Mouse (Mus musculus) forebrain, embryonic 16.5 days (tissue): Measurements from ENCODE around the gene Nup62. TPM values are rescaled to one million over a fixed set of nuclear protein-coding genes. Genes with fewer than 3 reads are reported as not detected.
A peak's percentile ranks its signal among the peaks of the same experiment; 100 is the strongest.

Source experiments
- ATAC-seq: fragments of 200-750 bp; cut with Nextera tagmentation; 2 replicates; pipeline ENCODE4 v1.8.0; 2017; ENCODE audit warnings: mild to moderate bottlenecking, moderate library complexity
- H3K27ac ChIP-seq: fragments of 300-500 bp; sonication (generic); 2 replicates; pipeline ENCODE4 v1.5.1; 2014; ENCODE audit warnings: low read length, control low read depth
- H3K27me3 ChIP-seq: fragments of 300-500 bp; sonication (generic); replicated peaks from 2 replicates; pipeline ENCODE4 v1.6.1; 2014; ENCODE audit warnings: low read length; ENCODE audit not compliant: control insufficient read depth, insufficient read depth
- H3K36me3 ChIP-seq: fragments of 300-500 bp; sonication (generic); 2 replicates; pipeline ENCODE4 v1.6.1; 2014; ENCODE audit not compliant: control insufficient read depth, insufficient read depth
- H3K4me1 ChIP-seq: fragments of 300-500 bp; sonication (generic); replicated peaks from 2 replicates; pipeline ENCODE4 v1.6.1; 2014; ENCODE audit warnings: low read length; ENCODE audit not compliant: control insufficient read depth, insufficient read depth
- H3K4me2 ChIP-seq: fragments of 300-500 bp; sonication (generic); 2 replicates; pipeline ENCODE4 v1.6.1; 2014; ENCODE audit warnings: mild to moderate bottlenecking, low read length, control low read depth
- H3K4me3 ChIP-seq: fragments of 300-500 bp; sonication (generic); replicated peaks from 2 replicates; pipeline ENCODE4 v1.5.1; 2014; ENCODE audit warnings: mild to moderate bottlenecking, low read length, control low read depth
- H3K9ac ChIP-seq: fragments of 300-500 bp; sonication (generic); replicated peaks from 2 replicates; pipeline ENCODE4 v1.6.1; 2014; ENCODE audit warnings: low read depth, low read length, control low read depth
- H3K9me3 ChIP-seq: fragments of 300-500 bp; sonication (generic); 2 replicates; pipeline ENCODE4 v1.6.1; 2016; ENCODE audit warnings: low read length; ENCODE audit not compliant: control insufficient read depth
- WGBS: fragments of 180-500 bp; shearing (Covaris S2); extraction: QIAGEN DNeasy Blood & Tissue Kit; methylation state at CpG from one replicate; pipeline ENCODE4 v1.1.7; 2014; 5-methylcytosine and 5-hydroxymethylcytosine counted together
- polyA plus RNA-seq: library from polyadenylated mRNA; unstranded; fragments of >200 nt; fragmentation: Nextera tagmentation; extraction: Ambion mirVana; gene quantifications from 2 replicates; pipeline ENCODE4 v1.2.1, GENCODE M21; 2015

Gene Nup62
- polyA plus RNA-seq, 1 experiment from 2014 or later, result 56.1 TPM

DNA sequence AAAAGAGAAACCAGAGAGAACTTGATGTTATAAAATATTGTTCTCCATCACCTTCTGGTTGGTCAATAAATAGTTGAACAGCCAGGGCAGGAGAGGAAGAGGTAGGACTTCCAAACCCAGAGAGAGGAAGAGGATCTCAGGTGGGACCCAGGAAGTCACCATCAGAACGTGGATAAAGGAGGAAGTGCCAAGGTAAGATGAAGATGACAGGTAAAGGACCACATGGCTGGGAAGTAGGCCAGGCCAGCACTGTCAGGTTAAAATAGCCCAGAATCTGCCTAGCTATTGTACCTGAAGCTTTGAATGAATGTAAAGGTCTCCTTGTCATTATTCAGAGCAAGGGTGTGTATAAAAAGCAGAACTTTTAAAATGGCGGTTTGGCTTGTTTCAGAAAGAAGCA lies 7.0 kb upstream of the Nup62 start:
- no peak overlapping the region for H3K27ac ChIP-seq
- H3K9me3 ChIP-seq, result no peaks in the 10 kb centered on the region
- ATAC-seq, result no peak
- no peaks in the 10 kb centered on the region for H3K4me1 ChIP-seq
- WGBS, result 83% methylated on average over 2 of the region's 2 CpGs
- H3K36me3 ChIP-seq, result no peaks in the 10 kb centered on the region
- H3K27me3 ChIP-seq, result no peaks in the 10 kb centered on the region; the same call in 1 of the 2 replicates
- no peak overlapping the region for H3K4me3 ChIP-seq
- no peak overlapping the region for H3K9ac ChIP-seq
- no peak overlapping the region for H3K4me2 ChIP-seq

DNA sequence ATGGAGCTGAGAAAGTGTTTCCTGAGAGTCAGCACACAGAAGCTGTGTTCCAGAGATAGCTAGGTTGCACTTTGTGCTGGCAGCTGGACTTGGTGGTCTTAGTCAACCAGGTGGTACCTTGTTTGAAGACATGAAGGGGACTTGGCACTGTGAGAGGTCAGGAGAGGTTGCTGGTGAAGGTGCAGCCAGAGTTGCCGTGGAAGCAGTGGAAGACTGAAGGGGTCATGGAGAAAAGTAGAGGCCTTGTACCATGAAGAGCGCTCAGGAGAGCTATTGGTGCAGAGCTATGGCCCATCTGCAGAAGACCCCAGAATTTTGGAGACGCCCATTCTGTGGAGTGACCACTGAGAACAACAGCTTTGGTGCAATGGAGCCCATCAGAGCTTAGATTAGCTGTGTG lies 6.4 kb upstream of the Nup62 start:
- Histone ChIP-seq H3K4me1 (no peaks in the 10 kb centered on the region), H3K4me2 (no peak overlapping the region), H3K27me3 (no peaks in the 10 kb centered on the region; the same call in 1 of the 2 replicates), H3K27ac (no peak overlapping the region), H3K9me3 (no peaks in the 10 kb centered on the region), H3K4me3 (no peak overlapping the region), H3K9ac (no peak overlapping the region), H3K36me3 (no peaks in the 10 kb centered on the region)
- no peak for ATAC-seq
- 96% methylated on average over 3 of the region's 3 CpGs for WGBS

DNA sequence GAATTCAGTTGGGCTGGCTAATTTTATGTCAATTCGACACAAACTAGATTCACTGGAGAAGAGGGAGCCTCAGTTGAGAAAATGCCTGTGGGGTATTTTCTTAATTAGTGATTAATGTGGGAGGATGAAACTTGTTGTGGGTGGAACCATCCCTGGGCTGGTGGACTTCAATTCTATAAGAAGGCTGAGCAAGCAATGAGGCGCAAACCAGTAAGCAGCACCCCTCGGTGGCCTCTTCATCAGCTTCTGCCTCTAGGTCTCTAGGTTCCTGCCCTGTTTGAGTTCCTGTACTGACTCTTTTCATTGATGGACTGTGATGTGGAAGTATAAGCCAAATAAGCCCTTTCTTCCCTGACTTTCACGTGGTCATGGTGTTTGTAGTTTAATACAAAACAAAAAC lies 5.5 kb upstream of the Nup62 start:
- no peak overlapping the region for H3K27ac ChIP-seq
- no peak overlapping the region for H3K9ac ChIP-seq
- H3K9me3 ChIP-seq, result no peaks in the 10 kb centered on the region
- peaks cover 6% of the 10 kb centered on the region for H3K4me1 ChIP-seq
- no peak for ATAC-seq
- H3K27me3 ChIP-seq, result no peaks in the 10 kb centered on the region
- H3K4me3 ChIP-seq, result no peak overlapping the region
- H3K4me2 ChIP-seq, result no peak overlapping the region
- WGBS, result 72% methylated on average over 4 of the region's 4 CpGs
- no peaks in the 10 kb centered on the region for H3K36me3 ChIP-seq

DNA sequence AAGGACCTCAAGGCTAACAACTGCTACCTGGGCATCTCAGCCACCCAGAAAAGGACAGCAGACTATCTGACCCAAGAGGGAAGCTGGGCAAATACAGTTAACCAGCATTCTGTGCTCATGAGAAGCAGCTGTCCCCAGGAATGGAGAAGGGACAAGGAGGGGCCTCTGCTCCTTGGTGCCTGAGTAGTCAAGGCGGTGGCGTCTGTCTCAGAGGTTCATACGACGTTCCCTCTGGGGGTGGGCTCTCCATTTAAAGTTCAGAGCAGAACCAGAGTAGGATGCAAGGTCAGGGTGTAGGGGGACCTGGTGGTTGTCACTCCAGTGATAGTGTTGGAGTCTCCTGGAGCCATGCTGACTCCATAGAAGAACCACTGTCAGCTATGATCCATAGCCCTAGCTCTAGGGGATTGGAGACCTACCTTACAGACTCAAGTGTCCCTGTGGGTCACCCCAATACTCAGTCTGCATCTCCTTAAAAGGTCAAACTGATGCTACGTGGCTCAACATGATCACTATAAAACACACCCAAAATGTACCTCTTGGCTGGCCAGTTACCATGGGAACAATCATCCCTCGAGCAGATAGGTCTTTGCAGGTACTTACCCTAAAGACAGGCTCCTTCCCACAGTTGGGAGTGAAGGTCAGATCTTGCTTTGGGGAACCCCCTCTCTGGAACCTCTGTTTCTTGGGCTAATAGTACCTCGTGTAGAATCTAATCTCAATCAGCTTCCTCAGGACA lies 4.9 kb upstream of the Nup62 start:
- Histone ChIP-seq H3K9me3 (no peaks in the 10 kb centered on the region), H3K27ac (no peak overlapping the region), H3K27me3 (no peaks in the 10 kb centered on the region), H3K9ac (no peak overlapping the region), H3K4me1 (peaks cover 7% of the 10 kb centered on the region), H3K36me3 (no peaks in the 10 kb centered on the region), H3K4me3 (no peak overlapping the region), H3K4me2 (no peak overlapping the region)
- 91% methylated on average over 7 of the region's 7 CpGs for WGBS
- ATAC-seq, result no peak

DNA sequence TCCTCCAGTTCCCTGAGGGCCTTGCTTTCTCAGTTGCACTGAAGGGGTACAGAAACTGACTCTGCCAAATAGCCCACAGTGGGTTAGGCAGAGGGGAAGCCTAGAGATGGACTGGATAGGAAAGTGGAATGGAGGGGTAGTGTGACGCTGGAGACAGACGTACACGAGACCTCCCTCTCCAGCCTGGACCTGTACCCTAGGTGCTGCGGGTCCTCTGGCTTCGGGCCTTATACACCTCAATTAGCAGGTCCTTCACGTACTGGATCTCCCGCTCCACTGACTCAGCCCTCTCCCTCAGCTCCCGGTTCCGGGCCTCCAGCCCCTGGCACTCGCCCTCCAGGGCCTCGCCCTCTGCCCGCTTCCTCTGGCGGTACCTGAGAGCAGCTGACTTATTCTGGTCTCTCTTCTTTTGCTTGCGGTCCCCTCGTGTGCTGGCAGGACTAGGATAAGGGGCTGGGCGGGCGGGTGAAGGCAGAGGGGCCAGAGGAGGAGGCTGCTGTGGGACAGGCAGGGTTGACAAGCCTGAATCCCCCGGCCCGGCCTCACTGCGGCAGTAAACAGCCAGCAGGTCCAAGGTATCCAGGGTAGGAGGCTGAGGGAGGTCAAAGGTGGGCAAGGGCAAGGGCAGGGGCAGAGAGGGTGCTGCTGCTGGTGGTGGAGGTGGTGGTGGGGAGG lies 3.1 kb upstream of the Nup62 start:
- WGBS, result 92% methylated on average over 20 of the region's 20 CpGs

DNA sequence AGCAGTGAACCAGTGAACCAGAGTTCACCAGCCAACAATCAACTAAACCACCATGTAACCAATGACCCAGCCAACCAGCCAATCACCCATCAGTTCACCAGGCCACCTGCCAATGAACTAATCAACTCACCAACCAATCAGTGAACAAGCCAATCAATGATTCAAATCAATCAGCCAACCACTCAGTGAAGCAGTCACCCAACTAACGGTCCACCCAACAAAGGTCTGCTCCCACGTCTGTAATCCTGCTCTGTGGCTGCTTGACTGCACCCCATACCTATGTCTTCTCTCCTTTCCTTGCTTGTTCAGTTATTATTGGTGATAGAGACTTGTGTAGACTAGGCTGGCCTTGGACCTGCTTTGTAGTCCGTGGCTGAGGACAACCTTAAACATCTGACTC lies 1.9 kb upstream of the Nup62 start:
- H3K4me1 ChIP-seq, result peaks cover 28% of the 10 kb centered on the region
- H3K36me3 ChIP-seq, result no peaks in the 10 kb centered on the region
- H3K27me3 ChIP-seq, result no peaks in the 10 kb centered on the region
- WGBS, result 87% methylated on average over 3 of the region's 3 CpGs
- H3K27ac ChIP-seq, result no peak overlapping the region
- H3K9me3 ChIP-seq, result no peaks in the 10 kb centered on the region
- no peak for ATAC-seq
- H3K4me2 ChIP-seq, result no peak overlapping the region
- no peak overlapping the region for H3K4me3 ChIP-seq
- H3K9ac ChIP-seq, result no peak overlapping the region

More for the DNA sequence above, 3.1 kb upstream of the Nup62 start:
- Histone ChIP-seq H3K4me1 (peaks cover 16% of the 10 kb centered on the region), H3K4me3 (no peak overlapping the region), H3K4me2 (no peak overlapping the region), H3K9me3 (no peaks in the 10 kb centered on the region), H3K9ac (no peak overlapping the region), H3K27ac (no peak overlapping the region), H3K27me3 (no peaks in the 10 kb centered on the region), H3K36me3 (no peaks in the 10 kb centered on the region)
- no peak for ATAC-seq

DNA sequence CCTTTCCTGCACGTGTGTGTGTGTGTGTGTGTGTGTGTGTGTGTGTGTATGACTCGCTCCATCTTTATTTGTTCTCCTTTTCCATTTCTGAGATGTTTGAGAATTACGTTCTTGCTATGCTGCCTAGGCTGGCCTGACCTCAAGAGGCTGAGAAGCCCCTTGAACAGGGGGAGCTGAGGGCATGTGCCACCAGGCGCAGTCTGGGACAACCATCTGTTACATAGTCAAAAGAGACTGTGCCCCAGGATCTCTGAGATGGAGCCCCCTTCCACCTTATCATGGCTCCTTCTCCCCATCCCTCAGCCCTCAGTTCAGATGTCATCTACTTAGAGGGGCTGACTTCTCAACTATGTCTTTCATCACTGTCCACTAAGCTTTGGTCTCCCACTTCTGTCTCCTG lies 1.5 kb upstream of the Nup62 start:
- Histone ChIP-seq H3K36me3 (no peaks in the 10 kb centered on the region), H3K4me1 (peaks cover 33% of the 10 kb centered on the region), H3K9me3 (no peaks in the 10 kb centered on the region), H3K9ac (no peak overlapping the region), H3K4me2 (no peak overlapping the region), H3K27ac (no peak overlapping the region), H3K27me3 (no peaks in the 10 kb centered on the region), H3K4me3 (no peak overlapping the region)
- 86% methylated on average over 4 of the region's 4 CpGs for whole genome bisulfite sequencing
- no peak for ATAC-seq

DNA sequence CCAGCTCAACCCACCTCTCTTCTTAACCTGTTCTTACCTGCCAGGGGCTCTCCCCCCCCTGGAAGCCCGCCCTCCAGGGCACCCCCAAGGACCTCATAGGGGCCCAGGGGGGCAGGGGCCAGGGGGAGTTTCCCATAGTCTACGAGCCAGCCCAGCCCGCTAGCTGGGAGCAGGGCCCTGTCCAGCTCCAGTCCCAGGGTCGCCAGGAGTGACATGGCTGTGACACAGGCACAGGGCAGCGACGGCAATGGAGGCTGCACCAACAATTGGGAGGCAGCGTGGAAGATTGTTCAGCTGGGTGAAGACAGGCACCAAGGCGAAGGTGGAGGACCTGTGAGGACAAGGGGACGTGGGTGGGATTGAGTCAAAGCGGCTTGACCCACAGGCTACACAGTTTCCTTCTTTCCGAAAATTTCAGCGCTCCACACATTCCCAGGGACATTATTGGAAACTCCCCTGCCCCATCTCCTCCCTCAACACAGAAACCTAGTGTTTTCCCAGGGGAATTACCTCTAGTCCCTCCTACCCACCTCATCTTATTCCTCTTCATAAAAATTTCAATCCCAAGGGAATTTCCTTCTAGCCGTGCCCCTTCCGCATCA lies 835 bp upstream of the Nup62 start:
- peak overlapping the region; percentile 22 for H3K9ac ChIP-seq

DNA sequence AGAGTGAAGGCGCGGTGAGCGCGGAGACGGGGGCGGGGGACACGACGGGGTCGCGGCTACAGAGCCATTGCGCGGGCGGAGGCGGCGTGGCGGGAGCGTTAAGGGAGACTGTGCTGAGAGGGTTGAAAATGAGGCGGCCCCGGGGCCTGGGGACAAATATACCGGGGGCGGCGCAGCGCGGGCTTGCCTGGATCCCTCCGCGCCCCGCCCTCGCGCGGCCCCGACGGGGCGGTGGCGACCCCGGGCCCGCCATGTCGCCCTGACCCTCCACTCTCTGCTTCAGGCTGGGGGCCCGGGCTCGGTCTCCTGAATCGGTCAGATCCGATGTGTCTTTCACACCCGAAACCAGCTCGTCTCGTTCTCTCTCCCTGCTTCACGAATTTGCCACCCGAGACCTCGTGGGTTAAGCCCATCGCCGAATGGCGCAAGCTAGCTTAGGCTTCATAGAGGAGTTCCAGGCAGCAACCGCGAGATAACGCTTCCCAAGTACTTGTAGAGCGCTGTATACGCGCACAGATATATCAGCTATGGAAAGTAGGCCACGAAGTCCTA lies 658 bp downstream of the Nup62 start, which contains the start of gene Atf5:
TSS of gene Atf5 (minus strand) at position 189 of the 552 bp plus-strand sequence.
- peak; percentile 31 for ATAC-seq
- Histone ChIP-seq H3K27me3 (no peaks in the 10 kb centered on the region), H3K4me2 (peak within 1 kb of the TSS; percentile 80), H3K27ac (peak within 1 kb of the TSS; percentile 89), H3K9me3 (no peaks in the 10 kb centered on the region), H3K4me3 (peak within 1 kb of the TSS; percentile 88), H3K36me3 (no peaks in the 10 kb centered on the region), H3K4me1 (peaks cover 42% of the 10 kb centered on the region), H3K9ac (peak within 1 kb of the TSS; percentile 91)
- WGBS, result under 1% methylated on average over 51 of the region's 57 CpGs

More for the DNA sequence above, 835 bp upstream of the Nup62 start:
- Histone ChIP-seq H3K4me2 (peak overlapping the region; percentile 51), H3K27ac (peak overlapping the region; percentile 48), H3K9me3 (no peaks in the 10 kb centered on the region), H3K4me1 (peaks cover 39% of the 10 kb centered on the region), H3K4me3 (peak overlapping the region; percentile 88), H3K27me3 (no peaks in the 10 kb centered on the region), H3K36me3 (no peaks in the 10 kb centered on the region)
- ATAC-seq, result no peak
- 21% methylated on average over 14 of the region's 14 CpGs for WGBS
